Mouse (Mus musculus) G1E (cell line): ENCODE data around the gene Ppp1r1b.

ENCODE experiments used
- CTCF ChIP-seq: IDR thresholded peaks from 2 replicates; pipeline ENCODE4 v1.5.1; 2012; ENCODE audit warnings: low read depth, low read length, inconsistent platforms, mixed read lengths
- GATA1 ChIP-seq: IDR thresholded peaks from 2 replicates; pipeline ENCODE4 v1.6.1; 2012; ENCODE audit warnings: borderline replicate concordance, low read length, inconsistent platforms, mixed read lengths
- TAL1 ChIP-seq: conservative IDR thresholded peaks from 2 replicates; pipeline ENCODE4 v1.6.1; 2012; ENCODE audit warnings: low read depth, low read length, inconsistent platforms, mixed read lengths

GRCm38 (mm10) chr11:98331401-98331800, 16.8 kb upstream of the Ppp1r1b start:
- TF ChIP-seq CTCF (no peak), GATA1 (no peak), TAL1 (no peak)
